Mouse (Mus musculus) CH12.LX (cell line): ENCODE results near the gene Recql.

ENCODE experiments used
- POLR2A ChIP-seq: IDR thresholded peaks from 2 replicates; pipeline ENCODE4 v1.6.1; 2011; ENCODE audit warnings: low read depth, mild to moderate bottlenecking, improper control_type of control experiment, low read length
- TCF12 ChIP-seq: IDR thresholded peaks from 2 replicates; pipeline ENCODE4 v1.6.1; 2014; ENCODE audit warnings: low read depth, mild to moderate bottlenecking, inconsistent platforms, low read length, improper control_type of control experiment

GRCm38 (mm10) chr6:142339576-142339975 lies 47.3 kb downstream of the Recql start:
- TF ChIP-seq TCF12 (no peak), POLR2A (no peak)
